Mouse (Mus musculus): Measurements from ENCODE around the gene Dydc1. TPM values are rescaled to one million over a fixed set of nuclear protein-coding genes. Genes with fewer than 3 reads are reported as not detected.
"Not testable (repeated sequence)": the region's sequence is repeated elsewhere in the genome, so short reads cannot be mapped to it uniquely, and the experiment has no call there.

Dydc1 gene
- total RNA-seq (2017): not detected in 2 replicates

DNA sequence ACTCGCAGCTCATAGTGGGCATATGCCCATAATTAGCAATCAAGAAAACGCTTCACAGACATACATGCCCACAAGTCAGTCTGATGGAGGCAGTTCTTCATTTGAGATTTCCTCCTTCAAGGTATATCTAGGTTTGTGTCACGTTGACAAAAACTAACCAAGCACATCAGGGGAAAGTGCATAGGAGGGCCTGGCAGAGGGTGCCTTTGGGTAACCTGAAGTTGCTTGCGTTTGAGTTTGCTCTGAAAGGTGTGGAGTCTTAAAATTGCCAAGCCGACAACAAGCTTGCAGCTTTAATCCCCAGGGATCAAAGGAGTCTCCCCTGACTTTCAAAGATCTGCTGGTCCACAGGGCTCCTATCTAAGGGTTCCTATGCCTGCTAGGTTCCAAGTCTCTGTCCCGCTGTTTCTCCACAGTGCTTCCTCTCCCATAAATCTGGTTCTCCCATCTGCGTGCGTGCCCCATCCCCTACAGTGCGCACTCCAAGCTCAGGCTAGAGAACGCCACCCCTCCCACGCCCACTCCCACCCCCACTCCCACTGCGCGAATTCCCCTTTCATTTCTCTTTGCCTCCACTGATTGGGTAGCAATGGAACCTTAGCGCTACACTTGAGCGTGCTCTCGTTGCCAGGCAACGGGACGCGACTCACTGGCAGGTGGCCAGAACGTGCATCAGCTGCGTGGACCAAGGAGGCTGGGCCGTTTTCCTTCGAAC lies at the start of gene Dydc1:
Gene Dydc1, plus strand, starts transcription at position 683 of the 715 bp plus-strand sequence.
- no peak for ATAC-seq (ENCODE audit: extremely low read depth, insufficient number of reproducible peaks, low FRiP score, poor library complexity, severe bottlenecking)

DNA sequence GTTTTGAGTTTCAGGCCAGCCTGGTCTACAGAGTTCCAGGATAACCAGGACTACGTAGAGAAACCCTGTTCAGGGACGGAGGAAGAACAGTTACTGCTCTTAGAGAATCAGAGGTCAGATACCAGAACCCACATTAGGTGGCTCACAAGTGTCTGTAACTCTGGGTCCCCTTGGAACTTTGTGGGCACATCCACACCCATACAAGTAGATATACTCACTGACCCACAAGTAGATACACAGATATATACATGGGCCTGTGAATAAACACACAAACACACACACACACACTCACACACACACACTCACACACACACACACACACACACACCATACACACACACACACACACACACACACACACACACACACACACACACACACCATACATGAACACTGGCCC lies 47.6 kb upstream of the Dydc1 start:
- no peak for ATAC-seq (ENCODE audit: extremely low read depth, insufficient number of reproducible peaks, low FRiP score, poor library complexity, severe bottlenecking)

DNA sequence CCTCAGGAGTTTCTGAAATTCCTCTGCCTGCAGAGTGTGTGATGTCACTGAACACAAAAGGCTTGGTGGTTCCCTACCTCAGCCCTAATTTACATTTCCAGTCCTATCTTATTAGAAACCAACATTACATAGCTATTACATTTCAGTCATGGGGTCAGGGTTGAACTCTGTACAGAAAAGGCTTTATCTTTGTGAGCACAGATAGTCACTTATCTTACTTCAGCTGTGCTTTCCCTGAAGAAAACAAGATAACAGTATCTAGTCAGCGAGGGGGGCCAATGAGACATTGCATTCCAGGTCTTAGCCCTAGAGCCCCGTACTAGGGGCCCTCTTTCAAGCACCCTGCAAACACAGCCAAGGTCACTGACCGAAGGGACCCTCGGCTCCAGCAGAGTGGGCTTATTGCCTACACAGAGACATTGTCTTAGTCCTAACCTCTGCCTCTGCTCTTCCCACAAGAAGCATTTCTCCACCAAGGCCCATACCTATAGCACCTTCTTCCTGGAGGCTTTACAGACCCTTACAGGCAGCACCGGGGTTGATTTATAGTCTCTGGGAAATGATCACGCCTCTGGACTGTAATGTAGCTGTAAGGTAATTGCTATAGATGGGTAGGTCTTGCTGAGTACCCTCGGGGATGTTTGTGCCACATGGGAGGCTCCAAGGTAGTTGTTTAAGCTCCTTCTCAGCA lies 47.0 kb upstream of the Dydc1 start:
- ATAC-seq (ENCODE audit: extremely low read depth, insufficient number of reproducible peaks, low FRiP score, poor library complexity, severe bottlenecking): no peak

DNA sequence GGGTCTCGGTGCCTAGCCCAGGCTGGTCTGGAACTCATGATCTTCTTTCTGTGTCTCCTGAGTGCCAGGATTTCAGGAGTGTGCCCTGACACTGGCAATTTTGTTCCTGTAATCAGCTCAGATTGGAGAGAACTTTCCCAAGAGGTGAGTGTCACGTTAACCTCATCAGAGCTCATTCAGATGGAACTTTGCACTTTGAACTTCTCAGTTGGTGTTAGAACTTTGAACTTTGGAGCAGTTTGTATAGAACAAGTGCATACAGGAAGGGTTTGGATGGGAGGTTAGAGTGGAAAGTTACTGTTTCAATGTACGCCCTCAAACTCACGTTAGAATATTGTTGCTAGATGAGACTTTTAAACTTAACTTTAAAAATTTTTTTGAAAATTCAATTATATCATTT lies 43.4 kb upstream of the Dydc1 start:
- ATAC-seq (ENCODE audit: extremely low read depth, insufficient number of reproducible peaks, low FRiP score, poor library complexity, severe bottlenecking): no peak

DNA sequence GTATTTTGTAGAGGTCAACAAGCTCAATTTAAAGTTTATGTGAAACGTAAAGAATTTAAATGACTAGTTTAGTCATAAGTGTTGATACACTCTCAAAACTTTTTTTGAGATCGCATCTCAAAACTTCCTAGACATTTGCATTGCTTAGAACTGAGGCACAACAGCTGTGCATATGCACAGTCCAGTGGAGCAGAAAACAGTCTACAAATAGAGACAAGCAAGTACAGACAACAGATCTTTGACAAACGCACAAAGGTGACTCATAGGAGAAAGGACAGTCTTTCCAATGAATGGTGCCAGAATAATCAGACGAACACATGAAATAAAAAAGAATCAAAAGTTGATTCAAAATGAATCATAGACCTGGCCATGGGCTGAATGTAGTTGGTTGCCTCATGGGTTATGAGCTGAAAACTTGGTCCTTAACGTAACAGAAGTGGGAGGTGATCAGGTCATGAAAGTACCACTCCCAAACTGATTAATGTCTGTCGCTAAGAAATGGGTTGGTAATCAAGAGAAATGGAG lies 41.7 kb upstream of the Dydc1 start:
- ATAC-seq (ENCODE audit: extremely low read depth, insufficient number of reproducible peaks, low FRiP score, poor library complexity, severe bottlenecking): no peak

DNA sequence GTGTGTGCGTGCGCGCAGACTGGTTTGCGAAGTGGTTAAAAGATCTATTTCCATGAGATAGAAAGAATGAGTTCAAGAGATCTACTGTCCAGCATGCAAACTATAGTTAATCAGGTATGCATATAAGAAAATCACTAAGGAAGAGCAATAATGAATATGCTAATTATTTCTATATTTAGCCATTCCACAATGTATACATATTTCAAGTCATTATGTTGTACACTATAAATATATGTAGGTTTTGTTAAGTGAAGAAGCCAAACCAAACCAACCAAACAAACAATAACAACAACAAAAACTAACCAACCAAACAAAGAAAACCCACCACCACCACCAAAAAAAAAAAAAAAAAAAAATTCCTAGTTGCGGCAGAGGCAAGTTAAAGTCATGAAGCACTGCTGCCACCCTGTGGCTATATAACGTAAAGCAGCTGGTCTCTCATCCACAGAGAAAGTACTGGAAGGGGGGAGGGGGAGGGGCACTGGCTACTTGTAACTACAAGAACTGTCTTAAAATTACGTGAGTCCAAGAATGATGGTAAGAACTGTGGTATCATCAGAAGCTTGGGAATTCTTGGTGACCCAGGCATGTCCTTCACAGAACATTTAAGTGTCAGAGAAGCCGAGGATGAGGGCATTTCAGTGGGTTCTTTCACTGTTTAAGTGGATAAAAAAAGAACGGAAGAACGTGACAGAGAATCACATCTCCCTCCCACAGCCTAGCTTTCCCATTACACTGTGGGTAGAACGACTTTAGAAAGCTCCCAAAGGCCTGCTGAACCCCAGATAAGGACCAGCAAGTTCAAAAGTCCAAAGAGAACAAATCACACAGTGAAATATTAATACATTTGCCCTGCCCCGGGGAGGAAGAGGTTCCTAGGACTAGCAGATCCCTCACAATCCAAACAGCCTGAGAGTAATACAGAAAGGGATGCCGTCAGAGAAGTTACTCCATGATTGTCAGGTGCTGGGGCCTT lies 39.3 kb upstream of the Dydc1 start:
- ATAC-seq (ENCODE audit: extremely low read depth, insufficient number of reproducible peaks, low FRiP score, poor library complexity, severe bottlenecking): peak; percentile 68; the same call in 1 of the 2 replicates

DNA sequence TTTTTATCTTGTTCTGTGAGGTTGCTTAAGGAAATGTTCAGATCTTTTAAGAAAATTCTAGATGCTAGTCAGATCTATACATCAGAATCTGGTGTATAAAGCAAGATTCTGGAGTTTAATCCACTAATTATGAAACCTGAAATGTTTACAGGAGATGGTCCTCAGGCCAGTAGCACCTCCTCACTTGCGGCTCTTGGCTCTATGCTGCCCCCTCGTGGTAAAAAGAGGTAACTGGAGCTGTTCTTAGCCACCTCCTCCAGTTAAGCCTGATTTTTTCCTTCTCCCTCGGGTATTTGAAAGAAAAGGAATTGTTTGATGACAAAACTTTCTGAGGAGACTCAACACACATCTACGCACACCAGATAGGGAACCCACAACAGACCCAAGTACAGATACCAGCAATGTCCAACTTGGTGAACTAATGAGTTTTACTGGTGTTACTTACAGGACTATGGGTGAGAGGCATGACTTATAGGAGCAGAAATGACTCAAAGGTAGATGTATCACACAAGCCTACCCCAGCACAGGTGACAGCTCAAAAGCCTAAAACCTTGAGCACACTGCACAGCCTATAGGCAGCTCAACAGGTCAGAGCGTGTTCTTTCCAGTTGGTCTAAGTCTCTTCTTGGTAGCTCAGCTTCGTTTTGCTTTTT lies 37.4 kb upstream of the Dydc1 start:
- peak; percentile 61; the same call in 1 of the 2 replicates for ATAC-seq (ENCODE audit: extremely low read depth, insufficient number of reproducible peaks, low FRiP score, poor library complexity, severe bottlenecking)

DNA sequence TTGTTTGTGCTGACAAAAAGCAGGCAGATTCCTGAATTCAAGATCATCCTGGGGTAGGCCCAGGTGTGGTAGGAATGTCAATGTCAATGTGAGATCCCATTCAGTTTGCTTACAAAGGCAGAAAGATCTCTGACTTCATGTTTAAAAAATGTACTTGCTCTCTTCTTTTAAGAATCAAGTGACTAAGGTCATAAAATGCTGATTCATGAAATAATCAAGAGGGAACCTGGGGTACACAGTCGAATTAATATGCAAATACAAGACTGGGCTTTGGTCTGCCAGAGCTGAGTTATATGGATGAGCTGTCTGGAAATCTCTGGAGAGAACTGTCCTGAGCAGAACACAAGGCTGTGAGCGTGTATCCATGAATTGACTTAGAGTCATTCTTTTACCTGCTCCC lies 25.3 kb upstream of the Dydc1 start:
- ATAC-seq (ENCODE audit: extremely low read depth, insufficient number of reproducible peaks, low FRiP score, poor library complexity, severe bottlenecking): no peak

DNA sequence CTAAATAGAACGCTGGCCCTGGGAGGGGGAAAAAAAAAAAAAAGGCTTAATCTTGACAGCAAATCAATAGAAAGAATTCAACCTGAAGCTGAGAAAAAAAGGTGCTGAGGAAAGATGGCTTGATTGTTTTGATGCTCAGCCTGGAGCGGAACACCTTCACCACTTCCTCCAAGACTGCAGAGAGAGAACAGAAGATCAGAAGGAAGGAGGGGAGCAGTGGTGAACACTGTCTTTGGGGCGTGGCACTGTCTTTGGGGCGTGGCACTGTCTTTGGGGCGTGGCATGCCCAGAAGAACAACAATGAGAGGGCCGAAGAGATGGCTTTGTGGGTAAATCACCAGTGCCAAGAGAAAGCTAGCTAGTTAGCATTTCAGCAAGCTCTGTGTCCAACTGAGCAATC lies 22.2 kb upstream of the Dydc1 start:
- no peak for ATAC-seq (ENCODE audit: extremely low read depth, insufficient number of reproducible peaks, low FRiP score, poor library complexity, severe bottlenecking)

DNA sequence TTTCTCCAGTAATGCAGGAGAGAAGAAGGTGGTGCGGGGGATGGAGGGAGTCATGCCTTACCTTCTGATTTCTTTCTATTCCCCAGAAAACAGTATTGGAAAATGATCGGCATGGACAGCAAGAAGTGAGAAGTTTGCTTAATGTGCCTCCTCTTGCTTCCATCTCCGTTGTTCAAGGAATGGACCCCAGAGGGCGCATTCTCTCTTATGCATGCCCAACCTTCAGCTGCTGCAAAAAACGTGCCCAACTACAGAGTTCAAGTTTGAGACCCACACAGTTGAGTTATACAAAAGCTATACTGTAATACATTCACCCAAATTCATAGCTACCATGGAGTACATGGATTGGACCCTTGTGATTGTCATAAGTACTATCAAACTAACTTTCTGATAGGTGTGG lies 20.2 kb upstream of the Dydc1 start:
- ATAC-seq (ENCODE audit: extremely low read depth, insufficient number of reproducible peaks, low FRiP score, poor library complexity, severe bottlenecking): no peak

DNA sequence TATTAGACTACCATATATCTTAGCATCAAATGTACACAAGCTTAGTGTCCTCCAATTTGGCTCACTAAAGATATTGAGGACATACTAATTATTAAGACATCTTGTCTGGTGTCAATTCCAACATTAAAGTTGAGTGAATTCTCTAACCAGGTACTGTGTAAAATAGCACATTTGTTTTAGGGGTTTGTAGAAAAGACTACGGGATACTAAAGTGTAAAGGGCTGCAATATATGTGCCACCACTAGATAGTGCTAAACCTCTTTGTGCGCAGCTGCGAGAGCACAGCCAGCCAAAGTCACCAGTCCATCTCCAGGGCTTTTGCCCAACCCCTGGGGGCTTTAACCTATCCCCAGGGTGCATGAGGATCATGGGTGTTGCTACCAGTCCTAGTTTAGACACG lies 19.5 kb upstream of the Dydc1 start:
- not testable (repeated sequence) for ATAC-seq (ENCODE audit: extremely low read depth, insufficient number of reproducible peaks, low FRiP score, poor library complexity, severe bottlenecking)

DNA sequence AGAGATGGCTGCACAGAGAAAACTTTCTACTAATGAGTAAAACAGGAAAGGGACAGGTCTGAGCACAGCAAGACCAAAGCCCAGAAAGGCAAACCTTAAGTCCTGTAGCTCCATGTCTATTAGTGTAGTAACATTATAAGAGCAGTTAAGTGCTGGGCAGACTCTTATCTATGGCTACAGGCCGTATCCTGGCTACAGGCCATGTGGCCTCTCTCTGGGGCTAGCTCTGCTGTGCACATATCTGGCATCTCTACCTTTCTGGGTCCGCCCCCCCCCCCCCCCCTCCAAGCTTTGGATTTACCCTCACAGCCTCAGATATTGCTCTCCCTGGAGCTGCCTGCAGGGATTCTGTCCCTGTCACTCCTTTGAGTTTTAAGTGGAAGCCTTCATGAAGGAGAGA lies 7.5 kb upstream of the Dydc1 start:
- ATAC-seq (ENCODE audit: extremely low read depth, insufficient number of reproducible peaks, low FRiP score, poor library complexity, severe bottlenecking): no peak

DNA sequence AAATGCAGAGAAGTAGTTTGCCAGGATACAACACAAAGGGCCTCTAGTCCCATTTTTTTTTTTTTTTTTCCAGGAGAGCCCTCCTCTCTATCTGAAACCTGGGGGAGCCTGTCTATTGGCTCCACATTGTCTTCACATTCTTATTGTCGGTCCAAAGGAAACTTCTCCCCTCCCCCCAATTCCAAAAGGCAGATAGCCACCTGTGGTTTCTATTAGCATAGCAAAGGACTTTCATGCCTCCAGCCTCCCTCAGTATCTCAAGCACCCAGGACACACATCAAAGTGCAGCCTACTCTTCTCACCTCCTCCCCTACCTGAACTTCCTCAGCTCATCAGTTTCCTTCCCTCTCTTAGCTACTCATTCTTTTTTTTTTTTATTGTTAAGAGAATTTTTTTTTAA lies 6.3 kb upstream of the Dydc1 start:
- ATAC-seq (ENCODE audit: extremely low read depth, insufficient number of reproducible peaks, low FRiP score, poor library complexity, severe bottlenecking): no peak

DNA sequence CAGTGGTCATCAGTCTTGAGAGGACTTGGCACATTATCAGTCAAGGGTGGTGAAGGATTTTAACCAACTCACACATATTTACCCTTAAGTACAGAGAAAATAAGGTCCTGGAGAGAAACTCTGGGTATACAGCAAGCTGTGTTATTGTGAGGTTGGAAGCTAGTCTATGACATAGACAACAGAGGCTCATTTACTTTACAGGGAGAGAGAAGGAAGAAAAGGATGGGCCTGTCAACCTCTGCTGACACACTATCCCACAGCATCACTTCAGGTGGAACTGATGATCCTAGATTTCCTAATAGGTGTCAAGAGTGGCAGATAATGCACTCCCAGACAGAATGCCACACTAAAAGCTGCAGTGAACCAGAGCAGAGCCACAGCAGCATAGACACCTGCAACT lies 3.6 kb upstream of the Dydc1 start, which contains the start of gene Dydc2:
Gene Dydc2, minus strand, starts transcription at position 101 of the 400 bp plus-strand sequence.
- no peak for ATAC-seq (ENCODE audit: extremely low read depth, insufficient number of reproducible peaks, low FRiP score, poor library complexity, severe bottlenecking)

DNA sequence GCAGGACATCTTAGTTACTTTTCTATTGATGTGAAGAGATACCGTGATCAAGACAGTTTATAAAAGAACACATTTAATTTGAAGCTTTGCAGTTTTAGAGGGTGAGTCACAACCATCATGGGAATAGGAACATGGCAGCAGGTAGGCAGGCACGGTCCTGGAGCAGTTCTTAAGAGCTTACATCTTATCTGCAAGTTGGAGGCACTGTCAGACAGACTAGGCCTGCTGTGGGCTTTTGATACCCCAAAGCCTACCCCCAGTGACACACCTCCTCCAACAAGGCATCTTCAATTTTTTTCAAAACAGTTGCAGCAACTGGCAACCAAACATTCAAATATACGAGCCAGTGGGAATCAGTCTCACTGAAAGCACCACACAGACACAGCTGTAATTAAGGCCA lies 2.4 kb upstream of the Dydc1 start:
- no peak for ATAC-seq (ENCODE audit: extremely low read depth, insufficient number of reproducible peaks, low FRiP score, poor library complexity, severe bottlenecking)

DNA sequence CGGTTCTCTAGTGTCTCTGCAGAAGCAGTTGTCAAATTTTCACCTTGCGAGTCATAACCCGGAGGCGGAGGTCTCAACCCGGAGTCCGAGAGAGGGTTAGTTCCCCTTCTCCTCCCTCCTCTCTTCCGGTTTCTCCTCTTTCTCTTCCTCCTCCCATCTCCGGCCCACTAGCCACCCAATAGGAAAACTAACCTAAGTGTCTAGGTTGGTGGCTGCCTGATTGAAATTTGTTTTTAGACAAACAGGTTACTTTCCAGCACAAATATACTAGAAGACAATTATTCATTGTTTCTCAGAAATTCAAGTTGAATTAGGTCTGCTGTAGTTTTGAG lies 199 bp downstream of the Dydc1 start:
- no peak for ATAC-seq (ENCODE audit: extremely low read depth, insufficient number of reproducible peaks, low FRiP score, poor library complexity, severe bottlenecking)

DNA sequence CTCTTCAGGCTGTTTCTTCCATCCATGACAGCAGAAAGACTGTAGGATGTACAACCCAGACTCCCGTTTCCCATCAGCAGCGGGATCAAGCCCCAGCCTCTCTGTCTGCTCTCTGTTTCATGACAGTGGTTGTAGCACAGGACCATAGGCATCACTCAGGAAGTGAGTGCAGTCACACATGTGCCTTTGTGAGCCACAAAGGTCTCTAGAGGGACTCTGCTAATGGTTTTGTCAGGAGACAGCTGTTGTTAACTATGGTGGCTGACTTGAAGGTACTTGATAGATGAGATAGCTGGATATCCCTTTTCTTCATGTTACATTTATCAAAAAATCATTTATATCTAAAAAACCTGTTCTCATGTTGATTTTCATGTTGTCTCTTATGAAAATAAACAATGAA lies 9.7 kb downstream of the Dydc1 start:
- no peak for ATAC-seq (ENCODE audit: extremely low read depth, insufficient number of reproducible peaks, low FRiP score, poor library complexity, severe bottlenecking)

DNA sequence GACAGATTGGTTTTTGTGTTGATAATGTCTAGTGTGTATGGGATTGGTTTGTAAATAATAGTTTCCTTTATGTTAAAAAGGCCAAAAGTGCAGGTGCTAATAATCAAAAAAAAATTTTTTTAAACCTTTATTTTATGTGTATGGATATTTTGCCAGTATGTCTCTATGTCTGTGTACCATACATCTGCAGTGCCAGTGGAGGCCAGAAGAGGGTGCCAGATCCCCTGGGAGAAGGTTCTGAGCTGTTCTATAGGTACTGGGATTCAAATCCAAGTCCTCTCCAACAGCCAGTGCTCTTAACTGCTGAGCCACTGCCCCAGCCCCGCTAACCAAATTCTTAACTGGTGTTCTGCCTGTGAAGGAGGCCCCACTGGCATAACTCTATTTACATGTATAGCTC lies 14.8 kb downstream of the Dydc1 start:
- no peak for ATAC-seq (ENCODE audit: extremely low read depth, insufficient number of reproducible peaks, low FRiP score, poor library complexity, severe bottlenecking)

DNA sequence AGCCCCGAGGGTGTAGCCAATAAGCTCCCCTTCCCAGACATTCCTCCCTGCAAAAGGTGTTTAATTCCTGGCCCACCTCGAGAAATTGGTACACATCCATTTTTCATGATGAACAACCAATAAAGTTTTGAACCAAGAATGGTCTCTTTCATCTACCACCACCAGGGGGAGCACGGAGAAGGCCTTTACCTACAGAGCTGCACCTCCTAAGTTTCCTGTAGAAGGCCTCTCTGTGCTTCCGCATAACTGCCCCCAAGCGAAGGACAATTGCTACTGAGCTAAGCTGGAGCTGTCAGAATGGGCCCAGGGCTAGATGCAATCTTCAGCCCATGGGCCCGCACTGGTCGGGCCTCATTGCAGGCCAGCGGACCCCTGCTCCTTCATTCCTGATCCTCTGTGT lies 18.1 kb downstream of the Dydc1 start:
- no peak for ATAC-seq (ENCODE audit: extremely low read depth, insufficient number of reproducible peaks, low FRiP score, poor library complexity, severe bottlenecking)
